Mouse (Mus musculus) T-helper 1 cell (primary cell): Measurements from ENCODE around the gene Parp16.

Experiments
- in situ Hi-C: fragments of 300-600 bp; cut with MboI, MseI; formaldehyde crosslinking; loops from one replicate; pipeline ENCODE4 v1.15.1; 2025; ENCODE audit warnings: high pct_unique_total_duplicates

Parp16 gene

GRCm38 (mm10) chr9:65195053-65195452 is at the start of gene Parp16:
TSS of gene Parp16 (plus strand) at chr9:65195353.
- in situ Hi-C loops, result no loop called here

- in situ Hi-C loops, result no loop called here
These were observed 49.2 kb upstream of the Parp16 start for GRCm38 (mm10) chr9:65146001-65146400.

- in situ Hi-C loops, result no loop called here
These were observed 46.6 kb upstream of the Parp16 start for GRCm38 (mm10) chr9:65148507-65148906.

GRCm38 (mm10) chr9:65152711-65153330 is 42.3 kb upstream of the Parp16 start:
- in situ Hi-C loops, result no loop called here

- in situ Hi-C loops, result no loop called here
These were observed 41.8 kb upstream of the Parp16 start for GRCm38 (mm10) chr9:65153331-65153711.

- in situ Hi-C loops, result no loop called here
These were observed 40.3 kb upstream of the Parp16 start for GRCm38 (mm10) chr9:65154692-65155455.

GRCm38 (mm10) chr9:65156604-65157003 is 38.5 kb upstream of the Parp16 start:
- in situ Hi-C loops, result no loop called here

GRCm38 (mm10) chr9:65157631-65158030 is 37.5 kb upstream of the Parp16 start:
- in situ Hi-C loops, result no loop called here

- in situ Hi-C loops, result no loop called here
These were observed 34.0 kb upstream of the Parp16 start for GRCm38 (mm10) chr9:65161188-65161587.

GRCm38 (mm10) chr9:65161881-65162280 is 33.3 kb upstream of the Parp16 start:
- in situ Hi-C loops, result no loop called here

GRCm38 (mm10) chr9:65162711-65163639 is 32.2 kb upstream of the Parp16 start:
- in situ Hi-C loops, result no loop called here

GRCm38 (mm10) chr9:65164870-65165269 is 30.3 kb upstream of the Parp16 start:
- in situ Hi-C loops, result no loop called here

GRCm38 (mm10) chr9:65166386-65166785 is 28.8 kb upstream of the Parp16 start:
- in situ Hi-C loops, result no loop called here

GRCm38 (mm10) chr9:65168534-65168933 is 26.6 kb upstream of the Parp16 start:
- in situ Hi-C loops, result no loop called here

GRCm38 (mm10) chr9:65168952-65169351 is 26.2 kb upstream of the Parp16 start:
- in situ Hi-C loops, result no loop called here

GRCm38 (mm10) chr9:65172654-65173053 is 22.5 kb upstream of the Parp16 start:
- in situ Hi-C loops, result no loop called here

- in situ Hi-C loops, result loop anchor here (5.0 kb wide), 1 partner anchor 43 kb away; no protein-coding TSS in a partner anchor
These were observed 19.8 kb upstream of the Parp16 start for GRCm38 (mm10) chr9:65175234-65175938.

- in situ Hi-C loops, result loop anchor here (5.0 kb wide), 1 partner anchor 44 kb away; no protein-coding TSS in a partner anchor
These were observed 18.9 kb upstream of the Parp16 start for GRCm38 (mm10) chr9:65175939-65176871.

- in situ Hi-C loops, result loop anchor here (5.0 kb wide), 1 partner anchor 45 kb away; no protein-coding TSS in a partner anchor
These were observed 17.7 kb upstream of the Parp16 start for GRCm38 (mm10) chr9:65177497-65177896.

GRCm38 (mm10) chr9:65177912-65178311 is 17.2 kb upstream of the Parp16 start:
- in situ Hi-C loops, result loop anchor here (5.0 kb wide), 1 partner anchor 46 kb away; no protein-coding TSS in a partner anchor
